Mouse (Mus musculus) liver, adult 2 months (tissue): ENCODE data around the gene Pnliprp2.

Source experiments
- CTCF ChIP-seq: fragments of 200-500 bp; IDR thresholded peaks from 2 replicates; pipeline ENCODE4 v1.5.1; 2011; ENCODE audit warnings: low read depth, low read length, control low read depth
- POLR2A ChIP-seq: fragments of 200-500 bp; IDR thresholded peaks from 2 replicates; pipeline ENCODE4 v1.6.1; 2011; ENCODE audit warnings: low read length, control low read depth; ENCODE audit not compliant: insufficient read depth; ENCODE audit errors: extremely low read depth

DNA sequence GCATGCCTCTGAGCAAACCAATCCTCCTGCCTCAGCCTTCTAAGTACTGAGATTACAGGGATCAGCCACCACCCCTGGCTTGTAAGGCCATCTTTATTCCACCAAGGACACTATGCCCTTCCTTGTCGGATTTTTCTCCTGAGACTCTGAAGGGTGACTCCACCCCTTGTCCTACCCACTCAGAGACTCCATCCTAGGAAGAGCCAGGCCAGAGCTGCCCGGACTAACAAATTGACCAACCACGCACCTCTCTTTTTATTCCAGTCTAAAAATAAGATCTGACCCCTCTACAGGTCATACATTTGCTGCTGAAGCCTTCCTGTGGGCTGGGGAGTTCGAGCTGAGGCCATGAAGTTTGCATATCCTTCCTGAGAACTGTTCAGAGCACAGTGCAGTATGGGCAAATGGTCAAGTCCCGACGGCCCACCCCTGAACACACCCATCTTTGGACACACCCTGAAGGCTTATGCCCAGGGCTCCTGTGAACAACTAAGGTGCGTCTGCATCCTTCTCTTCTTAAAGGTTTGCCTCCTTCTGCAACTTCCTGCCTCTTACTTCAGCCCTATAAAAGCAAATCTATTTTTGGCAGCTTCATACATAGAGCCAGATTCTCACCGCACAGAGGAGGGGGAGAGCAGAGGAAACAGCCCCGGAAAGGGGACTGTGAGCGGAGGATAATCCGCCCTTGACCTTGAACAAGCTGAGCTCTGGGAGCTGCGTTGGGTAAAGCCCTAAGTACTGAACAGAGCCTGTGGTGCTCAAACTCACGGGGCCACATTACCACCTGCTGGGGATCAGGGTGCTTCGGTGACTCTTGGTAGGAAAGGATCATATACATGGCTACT, 59.3 kb downstream of the Pnliprp2 start:
- TF ChIP-seq CTCF (no peak), POLR2A (no peak)
